Mouse (Mus musculus) adrenal gland, postnatal 36 days (tissue): ENCODE results near the gene Rubcnl. TPM values are rescaled to one million over a fixed set of nuclear protein-coding genes. Genes with fewer than 3 reads are reported as not detected.

Experiments used
- DNase-seq, 2 experiments: peaks; one replicate each; pipeline ENCODE4 v3.0.0; 2021; ENCODE audit warnings: mixed read lengths in 1 of 2
- total RNA-seq, 2 experiments: library from RNA; stranded (reverse); gene quantifications; 2 replicates each; pipeline ENCODE4 v1.2.3; 2021

Gene Rubcnl
- total RNA-seq, 2 experiments from 2014 or later: 0.63 to 3.2 TPM

GRCm38 (mm10) chr14:75017877-75018825 lies 2.3 kb downstream of the Rubcnl start:
- DNase-seq: peak in 1 of 2 experiments; percentile 35

DNA sequence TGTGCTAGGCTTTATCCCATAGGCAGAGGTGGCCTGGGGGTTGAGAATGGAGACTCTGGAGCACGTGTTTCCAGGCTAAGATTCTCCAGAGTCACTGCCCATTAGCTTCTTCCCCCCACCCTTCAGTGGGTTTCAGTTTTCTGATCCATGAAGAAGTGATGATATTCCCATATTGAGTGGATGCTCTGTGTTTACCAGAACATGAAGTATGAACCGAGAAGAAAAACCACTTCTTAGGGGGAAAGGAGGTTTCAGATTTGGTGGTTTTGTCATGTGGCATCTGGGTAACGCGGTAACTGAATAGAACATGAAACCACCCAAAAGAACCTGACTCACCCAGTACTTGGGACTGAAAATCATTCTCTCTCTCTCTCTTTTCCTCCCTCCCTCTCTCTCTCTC lies 3.0 kb downstream of the Rubcnl start:
- DNase-seq: no peak

- no peak for DNase-seq
Measured at GRCm38 (mm10) chr14:75020581-75021253, 4.9 kb downstream of the Rubcnl start.

DNA sequence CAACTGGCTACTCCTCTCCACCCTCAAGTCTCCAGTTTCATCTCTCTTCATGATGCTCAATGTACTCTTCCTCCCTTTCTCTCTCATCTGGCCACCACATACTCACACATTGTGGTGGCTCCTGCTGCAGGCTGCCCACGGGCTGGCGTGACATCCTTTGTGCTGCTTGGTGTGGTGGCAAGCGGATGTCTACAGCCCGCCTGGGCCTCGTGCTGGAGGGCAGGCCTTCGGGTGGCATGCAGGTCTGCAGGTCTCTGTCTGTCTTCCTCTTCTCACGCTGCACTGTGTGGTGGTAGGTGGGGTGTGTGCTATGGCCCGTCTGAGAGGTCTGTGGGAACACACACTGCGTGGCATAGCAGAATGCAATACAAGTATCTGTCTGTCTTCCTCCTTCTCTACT lies 6.7 kb downstream of the Rubcnl start:
- no peak for DNase-seq

- peak; percentile 9 to 35 for DNase-seq
Measured at GRCm38 (mm10) chr14:75024793-75025710, 9.2 kb downstream of the Rubcnl start.

DNA sequence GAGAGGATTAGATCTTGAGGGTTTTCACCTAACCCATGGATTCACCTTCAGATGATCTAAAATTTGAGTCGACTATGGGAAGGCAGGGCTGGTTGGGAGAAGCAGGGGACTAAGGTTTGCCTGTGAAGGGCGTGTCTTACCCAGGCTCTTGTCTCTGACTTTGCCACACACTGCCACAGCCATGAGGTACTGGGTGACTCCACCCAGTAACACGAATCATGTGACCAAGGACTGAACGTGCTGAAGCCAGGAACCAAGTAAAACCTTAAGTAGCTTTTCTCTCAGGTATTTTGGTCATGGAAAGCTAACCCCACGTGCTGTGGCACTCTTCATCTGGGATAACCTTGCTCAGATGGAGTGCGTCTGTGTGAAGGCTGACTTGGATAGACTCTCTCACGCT lies 14.9 kb downstream of the Rubcnl start:
- no peak for DNase-seq

GRCm38 (mm10) chr14:75031999-75032575 lies 16.3 kb downstream of the Rubcnl start:
- DNase-seq: no peak

- no peak for DNase-seq
Measured at GRCm38 (mm10) chr14:75032742-75033141, 16.9 kb downstream of the Rubcnl start.

GRCm38 (mm10) chr14:75034240-75034639 lies 18.4 kb downstream of the Rubcnl start:
- DNase-seq: no peak

DNA sequence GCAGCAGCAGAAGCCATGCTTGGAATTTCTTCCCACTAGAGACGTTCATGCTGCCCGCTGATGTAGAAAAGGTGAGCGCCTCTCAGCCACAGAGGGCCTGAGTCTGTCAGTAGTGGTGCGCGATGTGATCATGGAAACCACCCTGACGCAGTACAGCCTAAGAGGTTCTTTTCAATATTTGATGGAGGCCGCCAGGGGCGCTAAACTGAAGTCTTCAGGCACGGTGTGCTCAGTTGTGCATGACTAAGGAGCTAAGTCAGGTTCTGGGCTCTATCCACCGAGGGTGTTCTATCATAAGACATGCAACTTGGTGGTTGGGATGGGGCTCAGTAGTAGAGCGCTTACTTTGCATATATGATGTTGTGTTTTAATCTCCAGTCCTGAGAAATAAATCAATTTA lies 19.6 kb downstream of the Rubcnl start:
- DNase-seq: no peak

GRCm38 (mm10) chr14:75045184-75045583 lies 29.4 kb downstream of the Rubcnl start:
- DNase-seq: peak; percentile 11 to 60

DNA sequence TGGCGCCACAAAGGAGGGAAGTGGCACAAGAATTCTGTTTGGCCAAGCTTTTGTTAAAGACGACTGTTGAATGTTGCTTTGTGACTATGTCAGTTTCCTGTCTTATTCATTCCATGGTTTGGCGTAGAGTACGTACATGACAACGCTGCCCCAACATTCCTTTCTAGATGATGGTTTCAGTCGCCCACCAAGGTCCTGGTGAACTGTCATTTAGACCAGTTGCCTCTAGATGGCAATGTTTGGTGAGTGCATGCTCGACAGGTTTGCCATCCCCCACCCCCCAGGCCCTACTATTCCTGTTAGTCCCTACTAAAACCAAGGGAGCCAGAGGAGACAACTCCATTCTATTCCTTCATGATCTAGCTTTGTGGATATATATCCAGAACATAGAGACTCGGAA lies 36.6 kb downstream of the Rubcnl start:
- no peak for DNase-seq

DNA sequence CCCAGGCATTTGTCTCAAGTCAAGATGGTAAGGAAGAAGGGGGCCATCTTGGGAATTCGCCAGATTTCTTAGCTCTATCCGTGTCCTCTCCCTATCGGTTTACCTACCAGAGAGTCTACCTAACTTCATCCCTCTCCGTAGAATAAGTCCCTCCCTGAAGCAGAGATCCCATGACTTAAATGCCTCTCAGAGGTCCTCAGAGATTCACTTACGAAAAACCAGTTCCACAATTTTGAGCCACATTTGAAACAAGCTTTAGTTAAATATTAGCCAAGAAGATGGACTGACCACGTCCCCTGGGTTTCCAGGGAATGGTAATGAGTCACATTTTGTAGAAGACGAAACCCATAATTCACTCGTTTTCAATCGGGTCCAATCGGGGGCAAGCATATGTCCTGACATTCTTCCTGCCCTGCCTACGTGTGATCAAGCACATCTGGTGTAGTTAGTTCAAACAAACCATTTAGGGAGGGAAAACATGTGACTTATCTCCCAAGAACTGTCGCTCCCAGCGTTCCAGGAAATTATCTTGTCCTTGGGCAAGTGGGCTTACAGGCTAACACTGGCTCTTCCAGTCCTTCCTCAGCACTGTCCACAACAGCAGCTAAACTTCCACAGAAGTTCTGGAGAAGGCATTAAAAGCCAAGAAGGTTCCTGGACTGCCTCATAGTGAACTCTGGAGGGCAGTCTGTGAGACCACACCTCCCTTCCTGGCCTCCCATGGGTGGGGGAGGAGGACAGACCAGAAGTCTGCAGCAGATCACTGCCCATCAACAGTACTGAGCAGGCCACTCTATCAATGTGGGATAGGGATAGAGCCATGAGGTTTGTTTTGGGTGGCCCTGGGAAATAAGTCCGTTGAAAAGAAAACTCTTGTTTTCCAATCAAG lies 38.9 kb downstream of the Rubcnl start:
- no peak for DNase-seq

DNA sequence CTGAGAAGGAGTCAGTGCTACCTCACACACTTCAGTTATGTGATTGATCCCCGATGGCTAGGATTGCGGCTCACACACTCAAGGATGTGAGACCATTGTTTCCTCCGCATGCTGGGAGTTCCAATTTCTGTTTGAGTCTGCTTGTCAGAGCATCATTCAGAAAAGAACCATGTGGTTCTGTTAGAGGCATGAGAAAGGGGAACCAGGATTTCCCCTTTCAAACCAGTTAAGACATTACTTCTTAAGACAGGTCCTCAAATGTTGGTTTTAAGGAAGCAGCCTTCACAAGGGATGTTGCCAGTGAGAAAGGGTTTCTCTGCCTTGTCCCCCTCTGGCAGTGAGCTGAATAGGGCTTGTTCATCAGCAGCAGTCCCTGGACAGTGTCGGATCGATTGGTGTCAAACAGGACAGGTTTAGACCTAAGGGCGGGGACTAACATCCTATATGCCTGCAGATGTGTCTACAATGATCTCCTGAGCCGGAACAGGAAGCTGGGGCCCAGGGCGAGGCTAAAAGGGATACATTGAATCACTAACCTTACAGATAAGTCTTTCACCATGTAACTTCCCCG lies 41.1 kb downstream of the Rubcnl start:
- DNase-seq: no peak

DNA sequence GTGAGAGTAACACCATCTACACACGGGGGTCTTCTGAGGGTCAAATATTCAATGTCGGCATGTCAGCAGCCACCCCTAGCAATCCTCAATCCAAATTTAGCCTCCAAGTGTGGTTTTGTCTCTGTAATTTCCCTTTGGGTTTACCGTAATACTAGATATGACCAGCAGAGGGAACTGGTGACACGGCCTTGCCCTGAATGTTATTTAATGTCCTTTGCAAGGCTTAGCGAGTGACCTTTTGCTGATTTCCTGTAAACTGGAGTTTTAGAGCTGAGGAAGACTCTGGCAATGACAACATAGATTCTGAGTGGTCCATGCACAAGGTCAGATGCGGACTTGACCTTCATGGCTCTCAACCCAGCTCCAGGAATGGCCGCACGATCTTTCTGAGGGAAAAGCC lies 44.7 kb downstream of the Rubcnl start:
- DNase-seq: peak; percentile 19 to 24

DNA sequence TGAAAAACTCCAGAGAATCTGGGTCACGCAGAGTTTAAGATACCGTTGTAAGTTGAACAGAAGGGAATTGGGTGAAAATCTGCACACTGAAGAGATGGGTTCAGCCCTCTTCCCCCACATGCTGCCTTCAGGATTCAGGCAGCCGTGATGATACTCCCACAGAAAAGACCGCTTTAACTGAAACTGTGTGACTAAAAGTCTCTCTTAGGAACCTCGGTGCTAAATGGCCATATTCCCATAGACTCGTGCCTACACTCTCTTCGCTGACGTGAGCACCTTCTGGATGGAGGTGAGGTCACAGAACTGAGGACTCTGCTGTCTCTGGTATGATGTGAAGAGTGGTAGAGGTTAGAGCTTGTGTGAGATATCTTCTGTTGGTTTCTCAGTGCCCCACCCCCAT lies 48.1 kb downstream of the Rubcnl start:
- no peak for DNase-seq

DNA sequence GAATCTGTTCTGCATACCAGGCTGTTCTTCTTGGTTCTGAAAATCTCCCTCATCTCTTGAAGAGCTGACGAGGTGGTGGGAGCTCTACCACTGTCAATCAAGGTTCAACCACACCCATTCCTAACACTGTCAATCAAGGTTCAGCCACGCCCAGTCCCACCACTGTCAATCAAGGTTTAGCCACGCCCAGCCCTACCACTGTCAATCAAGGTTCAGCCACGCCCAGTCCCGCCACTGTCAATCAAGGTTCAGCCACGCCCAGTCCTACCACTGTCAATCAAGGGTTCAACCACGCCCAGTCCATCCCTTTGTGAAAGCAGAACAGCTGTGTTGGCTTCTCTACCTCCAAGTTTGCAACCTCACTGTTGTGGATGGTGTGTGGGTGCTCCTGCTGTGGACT lies 48.7 kb downstream of the Rubcnl start:
- no peak for DNase-seq

- no peak for DNase-seq
Measured at GRCm38 (mm10) chr14:75065211-75065610, 49.4 kb downstream of the Rubcnl start.

DNA sequence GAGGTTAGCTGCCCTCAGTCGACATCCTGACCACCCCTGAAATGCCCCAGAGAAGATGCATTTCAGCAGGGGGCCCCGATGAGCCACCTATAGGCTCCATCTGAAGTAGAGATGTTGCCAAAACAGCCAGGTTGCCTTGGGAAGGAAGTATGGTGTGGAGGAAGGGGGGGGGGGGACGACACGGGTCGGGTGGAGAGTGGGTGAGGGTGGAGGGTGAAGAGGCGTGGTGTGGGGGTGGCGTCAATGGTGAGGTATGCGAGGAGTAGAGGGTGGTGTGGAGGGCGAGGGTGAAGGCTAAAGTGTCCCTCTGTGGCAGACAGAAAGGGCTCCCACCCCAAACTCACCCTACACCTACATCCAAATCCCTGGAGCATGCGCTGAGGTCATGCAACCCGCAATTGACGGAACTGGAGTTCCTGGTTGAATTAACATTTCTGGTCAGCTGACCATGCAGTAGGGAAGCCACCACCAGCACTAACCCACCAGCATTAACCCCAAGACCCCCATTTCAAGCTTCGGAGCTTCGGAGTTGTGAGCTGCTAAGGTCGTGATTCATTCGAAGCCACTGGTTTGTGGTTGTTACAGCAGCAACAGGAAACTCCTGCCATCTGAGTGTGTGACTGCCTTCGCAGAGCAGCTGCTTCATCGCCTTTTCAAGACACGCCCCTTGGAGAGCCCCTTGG lies 52.7 kb downstream of the Rubcnl start:
- DNase-seq: no peak
